Mouse (Mus musculus) forebrain, embryonic 10.5 days (tissue): ENCODE results near the gene Hist2h2ac. TPM values are rescaled to one million over a fixed set of nuclear protein-coding genes. Genes with fewer than 3 reads are reported as not detected.
A peak's percentile ranks its signal among the peaks of the same experiment; 100 is the strongest.
"Not testable (repeated sequence)": the region's sequence is repeated elsewhere in the genome, so short reads cannot be mapped to it uniquely, and the experiment has no call there.

ENCODE experiments used
- DNase-seq: peaks from one replicate; pipeline ENCODE4 v3.0.0-alpha.2; 2017; ENCODE audit warnings: low spot score; ENCODE audit errors: extremely low spot score
- H3K27ac ChIP-seq: fragments of 300-500 bp; sonication (generic); 2 replicates; pipeline ENCODE4 v1.5.1; 2016; ENCODE audit warnings: mild to moderate bottlenecking
- H3K27me3 ChIP-seq: fragments of 300-500 bp; sonication (generic); 2 replicates; pipeline ENCODE4 v1.6.1; 2016; ENCODE audit warnings: mild to moderate bottlenecking; ENCODE audit not compliant: poor library complexity, severe bottlenecking
- H3K36me3 ChIP-seq: fragments of 300-500 bp; sonication (generic); replicated peaks from 2 replicates; pipeline ENCODE4 v1.6.1; 2016; ENCODE audit warnings: mild to moderate bottlenecking, moderate library complexity
- H3K4me1 ChIP-seq: fragments of 300-500 bp; sonication (generic); 2 replicates; pipeline ENCODE4 v1.6.1; 2016
- H3K4me3 ChIP-seq: fragments of 300-500 bp; sonication (generic); 2 replicates; pipeline ENCODE4 v1.5.1; 2016; ENCODE audit warnings: mild to moderate bottlenecking, moderate library complexity
- H3K9me3 ChIP-seq: fragments of 300-500 bp; sonication (generic); 2 replicates; pipeline ENCODE4 v1.6.1; 2016; ENCODE audit warnings: mild to moderate bottlenecking, moderate library complexity
- WGBS: fragments of 180-500 bp; shearing (Covaris S2); methylation state at CpG from one replicate; pipeline ENCODE4 v1.1.7; 2016; 5-methylcytosine and 5-hydroxymethylcytosine counted together
- polyA plus RNA-seq: library from polyadenylated mRNA; unstranded; fragments of >200 nt; fragmentation: Nextera tagmentation; extraction: Ambion mirVana; gene quantifications from 2 replicates; pipeline ENCODE4 v1.2.1, GENCODE M21; 2016

The Hist2h2ac gene
- polyA plus RNA-seq = 11.3 and 12.6 TPM in 2 replicates

DNA sequence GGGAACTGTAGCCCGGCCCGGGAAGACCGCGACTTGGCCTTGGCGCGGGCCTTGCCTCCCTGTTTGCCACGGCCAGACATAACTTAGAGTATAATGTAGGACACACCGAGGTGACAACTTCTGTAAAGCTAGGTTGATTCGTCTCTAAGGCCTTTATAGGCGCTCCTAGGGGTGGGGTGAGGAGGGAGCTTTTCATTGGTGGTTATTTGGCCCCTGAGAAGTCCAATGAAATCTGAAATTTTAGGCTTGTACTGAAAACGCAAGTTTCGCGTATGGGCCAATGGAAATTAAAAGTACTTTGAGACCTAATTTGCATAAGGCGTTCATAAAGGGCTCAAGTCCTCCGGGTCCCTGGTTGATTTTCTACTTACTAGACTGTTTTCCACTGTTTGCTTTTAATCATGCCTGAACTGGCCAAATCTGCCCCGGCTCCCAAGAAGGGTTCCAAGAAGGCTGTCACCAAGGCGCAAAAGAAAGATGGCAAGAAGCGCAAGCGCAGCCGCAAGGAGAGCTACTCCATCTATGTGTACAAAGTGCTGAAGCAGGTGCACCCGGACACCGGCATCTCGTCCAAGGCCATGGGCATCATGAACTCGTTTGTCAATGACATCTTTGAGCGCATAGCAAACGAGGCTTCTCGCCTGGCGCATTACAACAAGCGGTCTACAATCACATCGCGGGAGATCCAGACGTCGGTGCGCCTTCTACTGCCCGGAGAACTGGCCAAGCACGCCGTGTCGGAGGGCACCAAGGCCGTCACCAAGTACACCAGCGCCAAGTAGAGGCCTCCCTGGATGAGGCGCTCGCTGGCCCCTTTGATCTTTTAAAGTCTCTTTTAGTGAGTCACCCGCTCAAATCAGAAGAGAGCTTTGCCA lies at the start of gene Hist2h2ac, which contains the start of gene Hist2h2be:
Gene Hist2h2ac (minus strand): TSS at position 116 of the 875 bp plus-strand sequence.
Gene Hist2h2be (plus strand): TSS at position 355 of the 875 bp plus-strand sequence.
- H3K36me3 ChIP-seq = no peaks in the 10 kb centered on the region
- peak within 1 kb of the TSS; percentile 95 for H3K27ac ChIP-seq
- peak within 1 kb of the TSS; percentile 69 for H3K4me3 ChIP-seq
- H3K9me3 ChIP-seq = no peaks in the 10 kb centered on the region
- H3K4me1 ChIP-seq = peaks cover 73% of the 10 kb centered on the region
- no peaks in the 10 kb centered on the region for H3K27me3 ChIP-seq
- under 1% methylated on average over 43 of the region's 43 CpGs for WGBS
- peak; percentile 84 for DNase-seq

DNA sequence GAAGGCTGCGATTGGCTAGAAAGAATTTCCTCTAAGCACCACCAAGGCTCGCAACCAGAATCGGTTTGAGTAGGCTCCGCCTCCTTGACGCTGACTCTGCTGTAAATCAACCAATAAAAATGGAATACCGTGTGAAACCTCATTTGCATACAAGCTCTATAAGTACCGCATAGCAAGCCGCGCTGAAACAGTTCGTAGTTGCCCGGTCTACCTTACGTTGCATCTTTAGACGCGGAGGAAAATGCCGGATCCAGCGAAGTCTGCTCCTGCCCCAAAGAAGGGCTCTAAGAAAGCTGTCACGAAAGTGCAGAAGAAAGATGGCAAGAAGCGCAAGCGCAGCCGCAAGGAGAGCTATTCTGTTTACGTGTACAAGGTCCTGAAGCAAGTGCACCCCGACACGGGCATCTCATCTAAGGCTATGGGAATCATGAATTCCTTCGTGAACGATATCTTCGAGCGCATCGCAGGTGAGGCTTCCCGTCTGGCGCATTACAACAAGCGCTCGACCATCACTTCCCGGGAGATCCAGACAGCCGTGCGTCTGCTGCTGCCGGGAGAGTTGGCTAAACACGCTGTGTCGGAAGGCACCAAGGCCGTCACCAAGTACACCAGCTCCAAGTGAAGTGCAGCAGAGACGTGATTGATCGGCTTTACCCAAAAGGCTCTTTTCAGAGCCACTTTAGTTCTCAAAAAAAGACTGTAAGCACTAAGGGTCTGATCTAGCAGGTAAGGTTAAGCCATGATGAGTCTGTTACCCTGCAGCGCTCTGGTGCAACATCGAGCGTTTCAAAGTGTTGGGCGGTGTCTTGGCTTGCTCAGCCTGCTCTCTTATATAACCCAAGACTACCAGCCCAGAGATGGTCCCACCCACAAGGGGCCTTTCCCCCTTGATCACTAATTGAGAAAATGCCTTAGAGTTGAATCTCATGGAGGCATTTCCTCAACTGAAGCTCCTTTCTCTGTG lies 49.1 kb upstream of the Hist2h2ac start, which contains the start of gene Hist2h2bb:
Gene Hist2h2bb (plus strand): TSS at position 242 of the 964 bp plus-strand sequence.
- Histone ChIP-seq H3K27me3 (no peaks in the 10 kb centered on the region), H3K36me3 (no peaks in the 10 kb centered on the region), H3K4me1 (peaks cover 27% of the 10 kb centered on the region), H3K4me3 (peak within 1 kb of the TSS; percentile 67), H3K9me3 (no peaks in the 10 kb centered on the region), H3K27ac (peak within 1 kb of the TSS; percentile 96)
- peak; percentile 92 for DNase-seq
- WGBS = under 1% methylated on average over 45 of the region's 45 CpGs

DNA sequence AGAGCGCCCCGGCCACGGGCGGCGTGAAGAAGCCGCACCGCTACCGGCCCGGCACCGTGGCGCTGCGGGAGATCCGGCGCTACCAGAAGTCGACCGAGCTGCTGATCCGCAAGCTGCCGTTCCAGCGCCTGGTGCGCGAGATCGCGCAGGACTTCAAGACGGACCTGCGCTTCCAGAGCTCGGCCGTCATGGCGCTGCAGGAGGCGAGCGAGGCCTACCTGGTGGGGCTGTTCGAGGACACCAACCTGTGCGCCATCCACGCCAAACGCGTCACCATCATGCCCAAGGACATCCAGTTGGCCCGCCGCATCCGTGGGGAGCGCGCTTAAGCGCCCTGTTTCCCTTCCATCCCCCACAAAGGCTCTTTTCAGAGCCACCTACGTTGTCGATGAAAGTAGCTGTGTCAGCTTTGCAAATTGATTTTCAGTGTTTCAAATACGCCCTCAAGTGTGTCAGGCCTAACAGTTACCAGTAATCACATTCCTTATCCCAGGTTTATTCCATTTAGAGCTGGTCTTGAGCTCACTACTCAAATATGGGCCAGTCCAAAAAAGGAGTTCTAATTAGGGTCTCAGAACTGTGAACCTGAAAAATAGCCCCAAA lies 48.2 kb upstream of the Hist2h2ac start:
- Histone ChIP-seq H3K27ac (peak overlapping the region; percentile 96), H3K4me3 (peak overlapping the region; percentile 67), H3K4me1 (peaks cover 36% of the 10 kb centered on the region)
- H3K36me3 ChIP-seq, H3K27me3 ChIP-seq, H3K9me3 ChIP-seq: not testable (repeated sequence)
- peak; percentile 58 for DNase-seq
- under 1% methylated on average over 15 of the region's 44 CpGs for WGBS

- peaks cover 41% of the 10 kb centered on the region for H3K4me1 ChIP-seq
- WGBS = 27% methylated on average over 30 of the region's 30 CpGs
- H3K36me3 ChIP-seq = no peaks in the 10 kb centered on the region
- H3K27ac ChIP-seq = peak within 1 kb of the TSS; percentile 96
- peak within 1 kb of the TSS; percentile 67 for H3K4me3 ChIP-seq
- no peaks in the 10 kb centered on the region for H3K9me3 ChIP-seq
- DNase-seq = peak; percentile 75
- no peaks in the 10 kb centered on the region for H3K27me3 ChIP-seq
These were observed 47.5 kb upstream of the Hist2h2ac start, which contains the start of gene Hist2h3b for GRCm38 (mm10) chr3:96268051-96268775. Gene Hist2h3b (plus strand): TSS chr3:96268654.

- Histone ChIP-seq H3K27ac (peak overlapping the region; percentile 93), H3K4me3 (peak overlapping the region; percentile 48), H3K9me3 (no peaks in the 10 kb centered on the region), H3K27me3 (no peaks in the 10 kb centered on the region), H3K36me3 (no peaks in the 10 kb centered on the region), H3K4me1 (peaks cover 46% of the 10 kb centered on the region)
- DNase-seq = no peak
- 82% methylated on average over 4 of the region's 4 CpGs for WGBS
These were observed 46.9 kb upstream of the Hist2h2ac start for GRCm38 (mm10) chr3:96267541-96267940.

DNA sequence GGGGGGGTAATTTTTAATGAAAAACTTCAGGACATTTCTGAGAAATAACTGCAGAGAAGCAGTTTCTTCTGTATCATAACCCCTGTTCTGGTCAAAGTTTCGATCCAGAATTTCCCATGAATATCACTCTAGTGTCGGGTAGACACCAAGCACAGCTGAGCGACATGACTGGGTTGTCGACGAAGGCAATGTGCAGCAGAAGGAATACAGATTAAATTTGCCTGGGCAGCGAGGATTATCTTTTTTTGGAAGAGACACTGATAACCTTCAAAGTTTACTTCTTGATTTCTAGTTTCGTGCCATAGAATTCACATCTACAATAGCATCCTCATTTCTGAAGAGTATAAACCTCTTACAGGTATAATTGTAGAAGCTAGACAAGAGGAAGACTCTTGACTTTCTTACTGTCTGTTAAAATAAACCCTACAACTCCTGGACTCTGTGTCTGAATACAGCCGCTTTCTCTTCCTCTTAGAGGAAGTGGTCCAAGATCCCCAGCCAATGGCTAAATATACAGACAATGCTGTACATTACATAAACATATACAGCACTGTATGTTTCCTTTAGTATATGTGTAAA lies 45.5 kb upstream of the Hist2h2ac start:
- no peak for DNase-seq
- Histone ChIP-seq H3K27me3 (no peaks in the 10 kb centered on the region), H3K4me3 (no peak overlapping the region), H3K36me3 (no peaks in the 10 kb centered on the region), H3K27ac (peak overlapping the region; percentile 93), H3K9me3 (no peaks in the 10 kb centered on the region), H3K4me1 (peaks cover 59% of the 10 kb centered on the region)
- 94% methylated on average over 8 of the region's 8 CpGs for WGBS

DNA sequence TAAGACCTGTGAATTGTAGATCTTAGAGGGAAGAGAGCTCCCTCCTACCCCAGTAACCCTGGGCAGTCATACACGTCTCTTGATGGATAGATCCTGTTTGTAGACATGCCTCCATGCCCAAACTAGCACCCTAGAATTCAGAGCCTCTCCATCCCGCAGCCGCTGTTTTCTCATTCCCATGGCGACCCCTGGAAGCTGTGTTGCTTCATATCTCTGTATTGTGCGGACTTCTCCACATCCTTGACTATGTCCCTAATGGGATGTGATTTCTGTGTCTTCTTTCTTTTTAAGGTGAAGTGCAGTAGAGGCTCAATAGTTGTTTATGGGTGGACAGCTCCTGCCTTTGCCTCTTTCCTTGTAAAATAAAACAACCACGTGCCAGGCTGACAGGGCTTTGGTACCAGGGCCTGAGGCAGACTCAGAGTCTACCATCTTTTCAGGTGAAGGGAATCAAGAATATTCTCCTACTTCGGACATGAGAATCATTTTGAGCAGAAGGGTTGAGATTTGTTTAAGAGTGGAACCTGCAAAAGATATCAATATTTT lies 43.8 kb upstream of the Hist2h2ac start:
- Histone ChIP-seq H3K36me3 (no peaks in the 10 kb centered on the region), H3K4me3 (peak overlapping the region; percentile 63), H3K27ac (peak overlapping the region; percentile 93), H3K27me3 (no peaks in the 10 kb centered on the region), H3K9me3 (no peaks in the 10 kb centered on the region), H3K4me1 (peaks cover 57% of the 10 kb centered on the region)
- no peak for DNase-seq
- WGBS = 82% methylated on average over 7 of the region's 7 CpGs

DNA sequence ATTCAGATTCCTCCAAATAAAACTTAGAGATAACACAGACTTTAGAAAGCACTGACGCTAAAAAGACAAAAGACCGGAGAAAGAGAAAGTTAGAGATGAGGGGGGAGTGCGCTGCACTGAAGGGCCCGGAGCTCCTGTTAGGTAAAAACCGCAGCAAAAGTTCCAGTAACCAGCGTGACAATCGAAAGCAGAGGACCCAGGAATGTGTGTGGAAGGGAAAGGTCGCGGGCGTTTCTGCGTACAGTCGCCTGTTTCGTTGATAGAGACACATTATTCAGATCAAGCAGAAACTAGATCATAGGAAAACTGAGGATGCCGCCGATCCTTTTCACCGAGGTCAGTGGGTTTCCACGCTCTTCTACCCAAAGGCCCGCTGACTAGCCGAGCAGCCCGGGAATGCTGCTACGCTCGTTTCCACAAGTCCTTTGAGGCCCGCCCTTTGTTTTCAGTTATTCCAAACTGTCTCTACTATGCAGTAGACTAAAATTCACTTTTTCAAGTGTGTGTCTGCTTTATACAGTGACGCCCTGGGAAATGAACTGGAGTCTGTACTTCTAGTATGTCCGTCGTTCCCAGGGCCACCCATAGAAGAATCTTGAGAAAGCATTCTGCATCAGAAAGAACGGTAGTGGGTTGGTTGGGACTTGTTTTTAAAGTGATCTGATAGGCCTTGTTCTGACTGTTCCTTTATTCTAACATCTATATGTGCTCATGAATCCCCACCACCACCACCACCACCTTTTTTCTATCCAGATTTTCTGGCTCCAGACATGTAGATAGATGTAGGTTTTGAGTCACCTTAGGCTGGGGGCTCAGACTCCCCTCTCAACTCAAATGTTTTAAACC lies 43.1 kb upstream of the Hist2h2ac start:
- DNase-seq = peak; percentile 64

GRCm38 (mm10) chr3:96262979-96263550 lies 42.4 kb upstream of the Hist2h2ac start, which contains the start of gene Hist2h4:
Gene Hist2h4 (minus strand): TSS chr3:96263311.
- no peaks in the 10 kb centered on the region for H3K9me3 ChIP-seq
- peak; percentile 95 for DNase-seq
- H3K4me3 ChIP-seq = peak within 1 kb of the TSS; percentile 63

More for the DNA sequence above, 43.1 kb upstream of the Hist2h2ac start:
- Histone ChIP-seq H3K27me3 (no peaks in the 10 kb centered on the region), H3K27ac (peak overlapping the region; percentile 93), H3K36me3 (no peaks in the 10 kb centered on the region), H3K4me1 (peaks cover 57% of the 10 kb centered on the region), H3K9me3 (no peaks in the 10 kb centered on the region), H3K4me3 (peak overlapping the region; percentile 63)
- 12% methylated on average over 27 of the region's 27 CpGs for WGBS

DNA sequence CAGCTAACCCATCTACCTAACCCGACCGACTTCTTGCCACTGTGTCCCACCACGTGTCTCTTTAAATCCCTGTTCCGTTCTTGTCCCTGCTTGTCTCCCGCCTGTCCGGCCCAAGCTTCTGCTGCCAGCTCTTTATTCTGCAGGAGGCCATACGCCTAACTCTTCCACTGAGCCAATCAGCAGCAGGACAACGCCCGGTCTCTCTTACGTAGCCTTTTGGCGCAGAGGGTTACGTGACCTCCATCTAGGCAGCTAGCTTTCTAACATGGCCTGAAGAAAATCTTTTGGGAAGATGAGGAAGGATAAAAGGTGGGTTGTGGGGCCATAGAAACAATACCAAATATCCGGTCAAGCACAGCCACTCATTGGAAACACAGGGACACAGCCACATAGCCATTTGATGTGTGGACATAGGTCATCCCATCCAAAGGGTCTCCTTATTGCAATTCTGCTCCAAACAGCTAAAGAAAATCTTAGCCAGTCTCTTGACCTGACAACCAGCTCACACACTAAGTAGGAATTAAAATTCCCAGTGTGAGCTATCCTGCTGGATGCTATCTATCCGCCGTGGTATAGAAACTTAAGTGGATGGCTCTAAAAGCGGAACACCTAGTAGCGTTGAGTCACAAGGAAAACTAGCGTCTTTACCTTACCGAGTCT lies 41.7 kb upstream of the Hist2h2ac start:
- Histone ChIP-seq H3K4me3 (peak overlapping the region; percentile 63), H3K36me3 (no peaks in the 10 kb centered on the region), H3K9me3 (no peaks in the 10 kb centered on the region), H3K27ac (peak overlapping the region; percentile 93), H3K4me1 (peaks cover 47% of the 10 kb centered on the region), H3K27me3 (no peaks in the 10 kb centered on the region)
- peak; percentile 86 for DNase-seq
- under 1% methylated on average over 19 of the region's 19 CpGs for WGBS

More at GRCm38 (mm10) chr3:96262979-96263550, 42.4 kb upstream of the Hist2h2ac start, which contains the start of gene Hist2h4:
- under 1% methylated on average over 40 of the region's 40 CpGs for WGBS
- H3K4me1 ChIP-seq = peaks cover 54% of the 10 kb centered on the region
- H3K27ac ChIP-seq = peak within 1 kb of the TSS; percentile 93
- no peaks in the 10 kb centered on the region for H3K27me3 ChIP-seq
- no peaks in the 10 kb centered on the region for H3K36me3 ChIP-seq
